9 mouse cellular contexts compared by ENCODE assay signal in genomic region chr9:97344767-97345297, GRCm38 (mm10). TPM values are rescaled to one million over a fixed set of nuclear protein-coding genes. Genes with fewer than 3 reads are reported as not detected.
DNase-seq lines count a peak whose midpoint lies in the region; ATAC-seq and TF ChIP-seq lines count a peak whose summit lies in the region.
"Had no signal": no experiment of that assay in that cellular context is flagged by ENCODE, and none has a peak within 500 bp of the region (broad histone marks: within the 10 kb centered on the region; RNA-seq: fewer than 3 reads in every experiment).

No protein-coding gene starts in this region.

- peak; percentile 66 for DNase-seq in heart, embryonic 10.5 days (ENCODE audit: low spot score)
- DNase-seq in heart, adult 9 months (ENCODE audit: low spot score in 2 of 2) = no peak
- DNase-seq in brain, embryonic 18.5 days (ENCODE audit: low read depth, low spot score) = peak; percentile 45
- peak; percentile 17 for DNase-seq in lung, adult 2 months
- DNase-seq in cerebellum, adult 8-10 months = no peak
- no peak for DNase-seq in layer of hippocampus, postnatal 25 days (ENCODE audit: extremely low spot score in 1 of 2, low spot score in 1 of 2)
- no peak for DNase-seq in gastrocnemius, postnatal 36 days

- no peak overlapping the region for H3K27ac ChIP-seq in heart, embryonic 10.5 days
- peak overlapping the region; percentile 42; the same call in 1 of the 2 replicates for H3K27ac ChIP-seq in kidney, embryonic 14.5 days (ENCODE audit: low read depth, low read length)

- no peaks in the 10 kb centered on the region for H3K4me1 ChIP-seq in heart, embryonic 10.5 days
- H3K4me1 ChIP-seq in kidney, embryonic 14.5 days (ENCODE audit: control insufficient read depth, insufficient read depth, low read length) = peaks cover 12% of the 10 kb centered on the region
- H3K4me1 ChIP-seq in lung, adult 2 months (ENCODE audit: control insufficient read depth, insufficient read depth, low read length) = no peaks in the 10 kb centered on the region; the same call in 1 of the 2 replicates

- no peak overlapping the region for H3K4me3 ChIP-seq in heart, embryonic 10.5 days
- H3K4me3 ChIP-seq in kidney, embryonic 14.5 days (ENCODE audit: low read length) = no peak overlapping the region
- no peak overlapping the region for H3K4me3 ChIP-seq in lung, adult 2 months (replicated peaks; ENCODE audit: extremely low read depth, low read depth, low read length)

- H3K36me3 ChIP-seq in heart, embryonic 10.5 days = no peaks in the 10 kb centered on the region
- no peaks in the 10 kb centered on the region for H3K36me3 ChIP-seq in kidney, embryonic 14.5 days (ENCODE audit: control insufficient read depth, insufficient read depth, low read length)

- H3K4me2 ChIP-seq in kidney, embryonic 14.5 days (replicated peaks; ENCODE audit: low read depth, low read length) = no peak overlapping the region; the same call in 1 of the 2 replicates

- H3K27me3 ChIP-seq in heart, embryonic 10.5 days (ENCODE audit: insufficient read depth, poor library complexity, severe bottlenecking) = 0 out of 2 replicates have a peak, but pooled peaks cover 4% of the 10 kb centered on the region
- H3K27me3 ChIP-seq in kidney, embryonic 14.5 days (ENCODE audit: control insufficient read depth, insufficient read depth, low read length) = no peaks in the 10 kb centered on the region

- peak; percentile 73 for ATAC-seq in kidney, embryonic 14.5 days (ENCODE audit: low FRiP score, low TSS enrichment)

- intact Hi-C loops in gastrocnemius, postnatal 36 days (cut with DNase I) = no loop called here

- TF ChIP-seq POLR2A in lung, adult 2 months (IDR thresholded peaks at IDR 0.05; ENCODE audit: borderline replicate concordance, extremely low read depth, low read depth, low read length) = no peak

- TF ChIP-seq CTCF in lung, adult 2 months (IDR thresholded peaks at IDR 0.05; ENCODE audit: insufficient read depth, low read length) = no peak

- no peak overlapping the region for H3K9ac ChIP-seq in kidney, embryonic 14.5 days (ENCODE audit: low read depth, low read length)

- H3K9me3 ChIP-seq in heart, embryonic 10.5 days = no peaks in the 10 kb centered on the region
- no peaks in the 10 kb centered on the region for H3K9me3 ChIP-seq in kidney, embryonic 14.5 days (ENCODE audit: control insufficient read depth, low read length)

- WGBS in heart, embryonic 10.5 days = 68% methylated on average over 12 of the region's 12 CpGs
- 53% methylated on average over 12 of the region's 12 CpGs for WGBS in kidney, embryonic 14.5 days
- 29% methylated on average over 12 of the region's 12 CpGs for WGBS in lung, adult 2 months

RNA-seq across cellular contexts. Expression of gene Trim42, which starts 24.9 kb away (rescaled TPM):
- not detected in 2 replicates for polyA plus RNA-seq in heart, embryonic 10.5 days (2016; fragmentation: Nextera tagmentation; extraction: Ambion mirVana)
- not detected in 2 replicates for polyA plus RNA-seq in kidney, embryonic 14.5 days (2014; fragmentation: Nextera tagmentation; extraction: Ambion mirVana)
- not detected in 2 replicates for polyA plus RNA-seq in lung, adult 2 months (2012; rRNA removed)
- total RNA-seq in layer of hippocampus, postnatal 25 days (2021) = not detected
- not detected for total RNA-seq in gastrocnemius, postnatal 36 days (2021)
- total RNA-seq: gastrocnemius, postnatal 4 days had no signal

Comparison
In these comparisons a context has a peak if more than half of its experiments do, and no peak if none do; other contexts are left out.
1. DNase-seq: peak in heart, embryonic 10.5 days (single experiment), brain, embryonic 18.5 days (single experiment) and lung, adult 2 months (single experiment); none in heart, adult 9 months (0 of 2), cerebellum, adult 8-10 months (single experiment), layer of hippocampus, postnatal 25 days (0 of 2) and gastrocnemius, postnatal 36 days (0 of 2).